Mouse (Mus musculus) T-helper 2 cell (primary cell): ENCODE measurements around the gene D17H6S53E.

Experiments used
- in situ Hi-C: fragments of 300-600 bp; cut with MboI, MseI; formaldehyde crosslinking; loops from one replicate; pipeline ENCODE4 v1.15.1; 2025; ENCODE audit warnings: high pct_unique_total_duplicates

The D17H6S53E gene

GRCm38 (mm10) chr17:35159638-35160037 lies 33.5 kb downstream of the D17H6S53E start:
- in situ Hi-C loops = no loop called here

GRCm38 (mm10) chr17:35161421-35161820 lies 35.2 kb downstream of the D17H6S53E start:
- in situ Hi-C loops = no loop called here

- in situ Hi-C loops = no loop called here
Observed at GRCm38 (mm10) chr17:35162121-35162520, 35.9 kb downstream of the D17H6S53E start.

DNA sequence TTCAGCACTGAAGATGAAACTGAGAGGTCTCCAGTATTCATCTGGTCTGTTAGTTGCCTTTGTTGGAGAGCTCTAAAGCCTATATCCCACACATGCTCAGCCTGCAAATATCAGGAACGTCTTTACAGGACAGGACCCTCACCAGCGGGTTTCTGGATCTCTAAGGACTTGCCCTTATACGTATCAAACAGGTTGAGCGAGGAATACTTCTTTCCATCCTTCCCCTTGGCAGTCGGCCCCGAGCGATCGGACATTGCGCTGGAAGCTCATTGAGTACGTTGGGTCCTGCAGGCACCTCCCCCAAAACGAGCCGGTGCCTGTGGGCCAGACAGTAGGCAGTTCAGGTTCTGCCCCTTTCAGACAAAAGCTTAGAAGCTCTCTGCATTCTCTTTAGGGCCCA lies 36.6 kb downstream of the D17H6S53E start:
- in situ Hi-C loops = no loop called here

- in situ Hi-C loops = no loop called here
Observed at GRCm38 (mm10) chr17:35163326-35164081, 37.3 kb downstream of the D17H6S53E start.

GRCm38 (mm10) chr17:35164218-35164567 lies 38.0 kb downstream of the D17H6S53E start:
- in situ Hi-C loops = no loop called here

- in situ Hi-C loops = no loop called here
Observed at GRCm38 (mm10) chr17:35164568-35165450, 38.6 kb downstream of the D17H6S53E start, which contains the start of gene Prrc2a. Gene Prrc2a (minus strand): TSS chr17:35164897.

- in situ Hi-C loops = no loop called here
Observed at GRCm38 (mm10) chr17:35165451-35166155, 39.4 kb downstream of the D17H6S53E start.

DNA sequence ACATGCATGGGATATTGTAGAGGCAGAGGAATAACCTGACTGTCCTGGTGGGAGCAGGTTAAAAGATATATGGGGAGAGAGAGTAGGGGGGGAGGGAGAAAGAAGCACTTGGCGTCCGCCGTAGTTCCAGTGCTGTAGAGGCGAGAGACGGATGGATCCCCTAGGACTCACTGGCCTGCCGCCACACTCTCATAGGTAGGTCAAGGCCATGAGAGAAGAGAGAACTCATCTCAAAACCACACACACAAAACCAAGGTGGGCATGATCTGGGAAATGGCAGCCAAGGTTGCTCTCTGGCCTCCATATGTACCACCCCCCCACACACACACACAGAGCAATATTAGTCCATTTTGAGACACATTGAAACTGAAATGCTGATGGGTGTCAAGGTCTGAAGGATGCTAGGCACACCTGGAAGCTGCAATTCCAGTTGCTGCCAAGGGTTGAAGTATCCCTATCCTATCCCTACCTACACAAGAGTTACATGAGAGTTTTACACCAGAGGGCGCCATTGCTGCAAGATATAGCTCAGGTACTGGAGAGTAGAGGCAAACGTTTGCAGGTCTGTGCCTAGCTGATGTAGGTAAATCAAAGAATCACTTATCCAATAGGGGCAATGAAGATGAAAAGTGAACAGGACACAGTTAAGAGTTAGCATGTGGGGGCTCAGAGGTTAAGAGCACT lies 40.3 kb downstream of the D17H6S53E start:
- in situ Hi-C loops = no loop called here

DNA sequence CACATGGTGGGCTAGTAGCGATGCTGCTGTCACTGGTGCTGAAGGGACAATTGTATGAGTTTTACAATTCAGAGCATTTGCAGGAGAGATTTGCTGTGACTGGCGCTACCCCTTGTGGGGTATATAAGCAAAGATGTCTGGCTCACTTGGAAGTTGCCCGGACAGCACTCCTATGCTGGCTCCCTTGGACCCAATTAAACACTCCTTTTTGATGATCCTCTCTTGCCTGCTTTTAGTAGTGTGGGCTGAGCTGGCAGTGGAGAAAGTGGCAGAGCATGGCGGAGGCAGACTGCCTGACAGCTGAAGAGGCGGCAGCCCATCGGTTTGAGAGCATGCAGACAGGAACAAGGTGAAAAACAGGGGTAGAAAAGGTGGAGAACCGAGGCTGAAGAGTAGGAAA lies 41.6 kb downstream of the D17H6S53E start:
- in situ Hi-C loops = no loop called here

DNA sequence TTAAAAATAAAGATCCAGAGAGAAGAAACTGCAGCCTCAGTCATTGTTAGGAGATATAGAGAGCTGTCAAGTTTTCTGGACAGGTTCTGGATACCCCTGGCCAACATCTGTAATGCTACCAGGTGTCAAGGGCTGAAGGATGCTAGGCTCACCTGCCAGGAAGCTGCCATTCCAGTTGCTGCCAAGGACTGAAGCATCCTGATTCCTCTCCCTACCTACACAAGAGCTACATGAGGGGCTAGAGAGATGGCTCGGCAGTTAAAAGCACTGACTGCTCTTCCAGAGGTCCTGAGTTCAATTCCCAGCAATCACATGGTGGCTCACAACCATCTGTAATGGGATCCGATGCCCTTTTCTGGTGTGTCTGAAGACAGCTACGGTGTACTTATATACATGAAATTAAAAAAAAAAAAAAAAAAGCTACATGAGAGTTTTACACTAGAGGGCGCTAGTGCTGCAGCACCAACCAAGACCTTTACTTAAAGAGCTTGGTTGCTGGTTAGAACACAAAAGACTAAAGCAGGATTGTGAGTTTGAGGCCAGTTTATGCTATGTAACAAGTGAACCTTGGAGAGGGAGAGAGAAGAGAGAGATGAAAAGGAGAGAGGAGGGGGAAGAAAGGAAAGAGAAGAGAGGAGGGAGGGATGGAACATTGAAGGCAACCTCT lies 42.5 kb downstream of the D17H6S53E start:
- in situ Hi-C loops = no loop called here

GRCm38 (mm10) chr17:35172445-35173234 lies 46.5 kb downstream of the D17H6S53E start:
- in situ Hi-C loops = loop anchor here (5.0 kb wide), 1 partner anchor 60 kb away; the partner anchor contains the start of gene Atp6v1g2

DNA sequence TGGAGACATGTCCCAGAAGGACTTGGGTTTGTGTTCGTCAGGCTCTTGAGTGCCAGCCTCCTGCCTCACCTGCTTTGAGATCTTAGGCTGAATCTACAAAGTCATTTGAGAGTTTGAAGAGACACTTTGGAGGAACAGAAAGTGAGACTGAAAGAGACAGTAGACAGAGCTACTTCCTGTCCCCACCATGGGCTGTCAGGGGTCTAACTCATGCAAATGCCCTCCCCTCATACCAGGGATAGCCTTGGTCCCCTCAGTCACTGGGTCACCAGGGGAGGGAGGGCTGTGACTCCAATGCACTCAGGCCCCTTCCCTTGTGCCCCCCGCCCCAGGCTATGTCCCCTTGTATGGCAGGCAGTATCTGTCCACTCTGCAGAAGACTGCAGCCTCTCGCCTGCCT lies 47.2 kb downstream of the D17H6S53E start:
- in situ Hi-C loops = loop anchor here (5.0 kb wide), 1 partner anchor 59 kb away; the partner anchor contains the start of gene Atp6v1g2

GRCm38 (mm10) chr17:35174201-35174977 lies 48.2 kb downstream of the D17H6S53E start:
- in situ Hi-C loops = loop anchor here (5.0 kb wide), 1 partner anchor 58 kb away; the partner anchor contains the start of gene Atp6v1g2

DNA sequence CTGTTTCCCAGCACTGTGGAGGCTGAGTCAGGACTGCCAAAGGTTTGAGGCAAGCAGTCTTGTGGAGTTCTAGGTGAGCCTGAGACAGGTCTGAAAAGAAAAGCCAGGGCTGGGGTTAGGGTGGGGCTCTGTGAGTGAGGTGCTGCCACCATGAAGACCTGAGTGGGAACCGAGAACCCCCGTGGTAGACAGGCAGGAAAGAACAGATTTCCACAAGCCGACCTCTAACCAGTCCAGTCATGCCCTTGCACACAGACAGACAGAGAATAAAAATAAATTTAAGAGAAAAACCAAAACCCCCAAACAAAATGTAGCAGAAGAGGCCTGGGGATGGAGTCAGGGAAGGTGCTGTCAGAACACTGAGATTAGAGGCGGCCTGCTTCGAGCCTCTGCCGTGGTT lies 49.2 kb downstream of the D17H6S53E start:
- in situ Hi-C loops = no loop called here

DNA sequence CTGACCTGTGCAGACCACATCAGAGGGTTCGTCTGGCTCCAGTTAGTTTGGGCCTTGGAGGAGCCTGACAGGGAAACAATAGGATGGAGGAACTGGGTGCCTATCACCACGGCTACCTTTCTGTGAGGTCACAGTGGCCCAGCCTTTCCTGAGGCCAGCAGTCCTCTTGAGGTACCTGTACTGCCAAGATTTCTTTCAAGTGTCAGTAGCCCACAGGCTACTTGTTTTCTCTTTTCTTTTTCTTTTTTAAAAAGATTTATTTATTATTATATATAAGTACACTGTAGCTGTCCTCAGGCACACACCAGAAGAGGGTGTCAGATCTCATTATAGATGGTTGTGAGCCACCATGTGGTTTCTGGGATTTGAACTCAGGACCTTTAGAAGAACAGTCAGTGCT lies 49.8 kb downstream of the D17H6S53E start, which contains the start of gene Aif1:
Gene Aif1 (minus strand): TSS at position 101 of the 400 bp plus-strand sequence.
- in situ Hi-C loops = no loop called here
